Mouse (Mus musculus) activated CD4-positive, CD25-positive, alpha-beta regulatory T cell (primary cell): ENCODE results near the gene Reln. TPM values are rescaled to one million over a fixed set of nuclear protein-coding genes. Genes with fewer than 3 reads are reported as not detected.

Source experiments
- polyA plus RNA-seq, 2 experiments: library from polyadenylated mRNA; unstranded; fragments of 100-300 nt; shearing (Covaris generic); gene quantifications; one replicate each; pipeline ENCODE4 v1.2.1; 2017

The Reln gene
- 1 to 10 TPM in 1 of 2 experiments, under 1 TPM in 1; 0.21 to 1.2 TPM for polyA plus RNA-seq

DNA sequence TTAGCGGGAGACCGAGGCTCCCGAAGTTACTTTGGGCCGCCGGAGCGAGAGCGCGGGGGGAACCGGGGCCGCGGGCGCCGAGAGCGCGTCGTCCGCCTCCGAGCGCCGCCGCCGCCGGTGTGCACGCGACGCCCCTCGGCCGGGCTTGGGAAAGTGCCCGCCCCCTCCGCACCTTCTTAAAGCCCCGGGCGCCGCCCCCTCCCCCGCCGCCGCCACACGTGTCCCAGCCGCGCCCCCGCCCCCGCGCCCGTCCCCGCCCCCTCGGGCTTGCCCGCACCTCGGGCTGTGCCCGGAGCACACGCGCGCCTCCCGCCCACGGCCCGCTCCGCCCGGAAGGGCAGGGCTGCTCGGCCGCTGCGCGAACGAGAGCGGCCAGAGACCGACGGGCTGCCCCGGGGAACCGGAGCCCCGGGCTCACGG is at the start of gene Reln:
Gene Reln, minus strand, starts transcription at position 147 of the 420 bp plus-strand sequence.

GRCm38 (mm10) chr5:21865346-21866107 is 479.0 kb downstream of the Reln start, which contains the start of gene Slc26a5:
Gene Slc26a5 (minus strand): TSS chr5:21865604.

Other genes starting within 250 kb of the Reln start
- gene Orc5, start 205.7 kb upstream of the Reln start, polyA plus RNA-seq = 10 to 100 TPM; 33.3 to 48.2 TPM